Mouse (Mus musculus) frontal cortex, adult 2 months (tissue): ENCODE results near the gene Txnrd3. TPM values are rescaled to one million over a fixed set of nuclear protein-coding genes. Genes with fewer than 3 reads are reported as not detected.

ENCODE experiments used
- DNase-seq, 2 experiments: peaks; one replicate each; pipeline ENCODE4 v3.0.0; 2022; ENCODE audit warnings: low spot score in 1 of 2; ENCODE audit errors: extremely low spot score in 1 of 2
- polyA plus RNA-seq: library from polyadenylated mRNA; depleted of rRNA; stranded (reverse); fragments of >200 nt; gene quantifications from 2 replicates; pipeline ENCODE4 v1.2.3, GENCODE M21; 2012; rRNA removed

Gene Txnrd3
- 7.9 and 8.0 TPM in 2 replicates for polyA plus RNA-seq

- peak; percentile 56 to 84 for DNase-seq
These were observed at the start of gene Txnrd3 for GRCm38 (mm10) chr6:89643798-89644270. Txnrd3 (plus strand) TSS chr6:89643988.

- DNase-seq, result peak; percentile 93 to 98
These were observed 48.6 kb upstream of the Txnrd3 start, which contains the start of gene Chchd6 for GRCm38 (mm10) chr6:89595018-89595776. Chchd6 (minus strand) TSS chr6:89595652.

GRCm38 (mm10) chr6:89595777-89596146 lies 48.0 kb upstream of the Txnrd3 start:
- no peak for DNase-seq

GRCm38 (mm10) chr6:89596510-89596909 lies 47.3 kb upstream of the Txnrd3 start:
- no peak for DNase-seq

GRCm38 (mm10) chr6:89606096-89606495 lies 37.7 kb upstream of the Txnrd3 start:
- no peak for DNase-seq

- DNase-seq, result no peak
These were observed 35.8 kb upstream of the Txnrd3 start for GRCm38 (mm10) chr6:89607999-89608398.

- peak in 1 of 2 experiments; percentile 57 for DNase-seq
These were observed 30.3 kb upstream of the Txnrd3 start for GRCm38 (mm10) chr6:89613336-89614106.

- DNase-seq, result no peak
These were observed 29.7 kb upstream of the Txnrd3 start for GRCm38 (mm10) chr6:89614107-89614471.

GRCm38 (mm10) chr6:89614596-89615372 lies 29.0 kb upstream of the Txnrd3 start:
- no peak for DNase-seq

GRCm38 (mm10) chr6:89615373-89615755 lies 28.4 kb upstream of the Txnrd3 start:
- no peak for DNase-seq

GRCm38 (mm10) chr6:89622647-89623046 lies 21.1 kb upstream of the Txnrd3 start:
- DNase-seq, result no peak

- no peak for DNase-seq
These were observed 15.6 kb upstream of the Txnrd3 start for GRCm38 (mm10) chr6:89628045-89628785.

GRCm38 (mm10) chr6:89631809-89632562 lies 11.8 kb upstream of the Txnrd3 start:
- DNase-seq, result peak; percentile 82 to 95

- DNase-seq, result no peak
These were observed 10.7 kb upstream of the Txnrd3 start for GRCm38 (mm10) chr6:89633115-89633514.

- DNase-seq, result peak in 1 of 2 experiments; percentile 45
These were observed 9.4 kb upstream of the Txnrd3 start for GRCm38 (mm10) chr6:89634400-89634799.

- no peak for DNase-seq
These were observed 5.8 kb upstream of the Txnrd3 start for GRCm38 (mm10) chr6:89637977-89638376.

- peak; percentile 38 to 78 for DNase-seq
These were observed 4.8 kb upstream of the Txnrd3 start for GRCm38 (mm10) chr6:89639025-89639424.

GRCm38 (mm10) chr6:89644271-89645075 lies 685 bp downstream of the Txnrd3 start:
- DNase-seq, result peak; percentile 49 to 73

- DNase-seq, result no peak
These were observed 6.1 kb downstream of the Txnrd3 start for GRCm38 (mm10) chr6:89649897-89650296.
